Mouse (Mus musculus) Muller cell, postnatal 12 days (primary cell): ENCODE results near the gene Pold4.

ENCODE experiments used
- DNase-seq: peaks from one replicate; pipeline ENCODE4 v3.0.0-alpha.2; 2015; ENCODE audit errors: inconsistent ontology term

The Pold4 gene

DNA sequence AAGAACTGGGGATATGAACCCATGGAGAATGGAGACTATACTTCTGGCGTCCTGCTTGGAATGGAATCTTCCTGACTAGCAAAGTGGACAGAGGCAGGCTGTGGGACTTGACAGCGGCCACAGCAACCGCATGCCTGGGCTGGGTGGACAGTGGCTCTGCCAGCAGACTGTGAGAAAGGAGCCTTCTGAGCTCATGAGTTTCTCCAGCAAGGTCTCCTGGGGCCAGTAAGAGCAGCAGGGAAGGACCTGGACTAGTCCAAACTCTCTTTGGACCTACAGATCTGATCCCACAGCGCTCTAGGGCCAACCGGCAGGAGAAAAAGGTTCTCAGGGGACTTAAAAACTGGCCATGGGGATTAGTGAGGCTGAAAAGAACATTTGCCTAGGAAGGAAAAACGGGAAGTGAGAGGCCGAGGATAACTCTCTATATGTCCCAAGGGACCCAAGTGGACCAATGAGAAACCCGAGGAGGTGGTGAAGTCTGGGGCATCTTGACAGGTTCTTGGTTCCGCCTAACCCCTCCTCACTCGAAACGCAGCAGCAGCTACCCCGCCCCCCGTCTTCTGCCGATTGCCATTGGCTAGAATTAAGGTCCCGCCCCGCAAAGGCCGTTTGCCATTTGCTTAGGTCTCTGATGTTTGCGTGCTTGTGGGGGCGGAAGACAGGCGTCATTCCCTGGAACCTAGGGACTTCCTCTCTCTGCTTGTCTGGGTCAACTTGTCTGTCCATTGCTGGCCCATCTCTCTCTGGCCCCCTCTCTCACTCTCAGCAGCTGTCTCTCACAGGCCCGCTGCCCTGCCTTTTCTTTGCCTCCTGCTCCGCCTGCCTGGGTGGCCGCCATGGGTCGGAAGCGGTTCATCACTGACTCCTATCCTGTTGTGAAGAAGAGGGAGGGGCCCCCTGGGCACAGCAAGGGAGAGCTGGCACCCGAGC lies at the start of gene Pold4:
Gene Pold4 (plus strand): TSS at position 647 of the 933 bp plus-strand sequence.
- DNase-seq = peak; percentile 96

DNA sequence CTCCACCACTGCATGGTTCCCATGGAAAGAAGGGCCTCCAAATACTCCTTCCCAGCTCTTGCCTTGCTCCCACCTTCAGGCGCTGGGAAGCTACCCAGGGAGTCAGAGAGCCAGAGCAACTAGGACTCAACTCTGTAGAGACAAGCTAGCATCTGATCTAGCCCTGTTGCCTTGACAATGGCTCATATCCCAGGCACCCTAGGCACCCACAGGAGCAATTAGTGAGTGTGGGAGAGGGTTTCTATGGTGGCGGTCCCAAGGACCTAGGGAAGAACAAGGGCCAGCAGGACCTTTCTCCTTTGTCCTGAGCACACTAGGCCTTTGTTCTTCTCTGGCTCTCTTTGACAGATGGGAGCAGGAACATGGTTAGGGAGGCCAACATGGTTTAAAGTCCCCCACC lies 48.0 kb upstream of the Pold4 start:
- no peak for DNase-seq

DNA sequence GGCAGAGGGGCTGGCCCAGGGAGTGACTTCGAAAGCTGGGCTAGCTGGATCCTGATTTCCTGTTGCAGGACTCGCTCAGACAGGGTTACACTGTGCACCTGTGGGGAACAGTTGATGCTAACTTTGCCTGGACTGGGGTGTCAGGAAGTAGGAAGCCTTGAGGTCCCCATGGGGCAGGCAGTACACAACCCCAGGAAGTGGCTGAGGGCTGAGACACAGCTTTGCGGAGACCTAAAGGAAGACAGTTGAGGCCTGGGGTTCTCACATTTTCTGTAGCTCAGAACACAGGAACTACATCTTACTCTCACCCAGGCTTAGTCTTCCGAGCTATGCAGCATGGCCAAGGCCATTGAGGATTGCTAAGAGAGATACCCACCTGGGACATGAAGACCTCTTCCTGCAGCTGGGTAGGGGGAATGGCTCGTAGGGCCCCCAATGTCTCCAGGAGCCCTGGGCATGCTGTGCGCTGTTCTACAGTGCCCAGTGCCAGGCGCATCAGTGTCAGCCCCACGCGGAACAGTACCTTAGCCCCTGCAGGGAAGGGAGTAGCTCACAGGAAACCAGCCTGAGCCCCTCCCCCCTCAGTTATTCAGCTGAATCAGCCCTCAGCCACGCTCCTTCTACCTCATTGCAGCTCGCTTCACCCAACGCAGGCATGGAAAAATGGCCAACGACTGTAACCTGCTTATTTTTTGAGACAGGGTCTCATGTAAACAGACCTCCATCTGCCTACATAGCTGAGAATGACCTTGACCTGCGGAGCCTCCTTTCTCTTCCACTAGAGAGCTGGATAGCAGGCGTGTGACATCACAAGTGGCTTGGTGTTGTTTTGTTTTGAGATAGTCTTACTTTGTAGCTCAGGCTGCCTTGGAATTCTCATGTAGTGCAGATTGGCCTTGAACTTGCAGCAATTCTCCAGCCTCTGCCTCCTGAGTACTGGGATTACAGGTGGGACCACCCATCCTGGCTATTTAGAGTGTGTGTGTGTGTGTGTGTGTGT lies 46.4 kb upstream of the Pold4 start:
- DNase-seq = no peak

DNA sequence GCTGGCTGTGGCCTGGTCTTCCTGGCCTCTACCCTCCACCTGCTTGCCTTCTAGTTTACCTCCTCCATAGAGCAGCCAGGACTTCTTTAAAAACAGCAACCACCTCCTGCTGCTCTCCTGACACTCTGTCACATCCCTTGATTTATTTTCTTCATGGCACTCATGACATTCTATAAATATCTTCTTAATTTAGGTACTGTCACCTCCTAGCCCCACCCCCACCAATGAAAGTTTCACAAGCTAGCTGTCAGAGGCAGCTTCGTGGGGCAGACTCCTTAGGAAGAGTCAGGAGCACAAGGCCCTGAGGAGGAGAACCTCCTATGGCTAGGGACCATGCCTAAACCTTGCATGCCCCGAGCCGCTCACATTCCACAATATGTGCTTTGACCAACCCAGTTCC lies 44.4 kb upstream of the Pold4 start:
- no peak for DNase-seq

DNA sequence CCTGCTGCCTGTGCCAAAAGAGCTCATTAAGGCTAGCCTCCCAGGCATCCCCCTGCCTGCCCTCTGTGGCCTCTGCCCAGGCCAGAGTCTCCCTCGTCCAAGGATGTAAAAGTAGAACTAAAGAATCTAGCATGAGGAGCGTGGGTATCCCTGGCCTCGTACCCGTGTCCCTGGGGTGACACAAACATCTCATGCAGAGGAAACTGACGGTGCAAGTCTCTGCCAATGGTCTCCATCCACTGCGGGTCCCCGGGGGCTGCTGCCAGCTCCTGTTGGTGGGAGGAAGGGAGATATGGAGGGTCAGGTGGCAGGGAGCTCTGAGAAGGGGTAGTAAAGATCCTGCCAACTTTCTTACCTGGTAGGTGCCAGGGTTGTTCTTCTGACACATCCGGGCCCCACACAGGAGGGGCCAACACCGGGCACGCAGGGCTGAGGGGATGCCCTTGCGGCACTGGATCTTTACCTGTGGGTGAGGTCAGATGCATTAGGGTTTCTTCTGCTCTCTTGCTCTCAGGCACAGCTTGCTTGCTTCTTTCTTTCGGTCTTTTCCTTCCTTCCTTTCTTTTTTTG lies 42.6 kb upstream of the Pold4 start:
- DNase-seq = no peak

DNA sequence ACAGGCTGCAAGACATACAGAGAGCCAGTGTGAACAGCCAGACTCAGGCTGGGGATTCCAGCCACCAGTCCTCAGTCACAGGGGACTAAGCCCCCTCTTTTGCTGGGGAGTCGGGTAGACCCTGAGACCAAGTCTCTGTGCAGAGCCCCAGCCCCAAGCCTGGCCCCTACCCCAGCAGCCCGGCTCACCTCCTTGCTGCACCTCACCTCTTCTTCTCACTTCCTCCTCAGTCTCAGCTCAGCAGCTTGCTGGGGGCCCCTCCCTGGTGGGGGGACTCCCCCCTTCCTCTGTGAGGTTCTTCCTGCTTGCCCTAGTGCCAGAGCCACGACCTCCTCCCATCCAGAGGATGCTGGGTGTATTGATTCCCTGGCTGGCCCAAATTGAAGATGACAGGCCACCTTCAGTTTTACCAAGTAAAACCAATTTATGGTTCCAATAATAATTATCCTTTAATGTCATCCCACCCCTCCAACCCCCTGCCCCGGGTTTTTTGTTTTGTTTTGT lies 40.8 kb upstream of the Pold4 start, which contains the start of gene Tbc1d10c:
Gene Tbc1d10c (minus strand): TSS at position 454 of the 504 bp plus-strand sequence.
- DNase-seq = no peak

DNA sequence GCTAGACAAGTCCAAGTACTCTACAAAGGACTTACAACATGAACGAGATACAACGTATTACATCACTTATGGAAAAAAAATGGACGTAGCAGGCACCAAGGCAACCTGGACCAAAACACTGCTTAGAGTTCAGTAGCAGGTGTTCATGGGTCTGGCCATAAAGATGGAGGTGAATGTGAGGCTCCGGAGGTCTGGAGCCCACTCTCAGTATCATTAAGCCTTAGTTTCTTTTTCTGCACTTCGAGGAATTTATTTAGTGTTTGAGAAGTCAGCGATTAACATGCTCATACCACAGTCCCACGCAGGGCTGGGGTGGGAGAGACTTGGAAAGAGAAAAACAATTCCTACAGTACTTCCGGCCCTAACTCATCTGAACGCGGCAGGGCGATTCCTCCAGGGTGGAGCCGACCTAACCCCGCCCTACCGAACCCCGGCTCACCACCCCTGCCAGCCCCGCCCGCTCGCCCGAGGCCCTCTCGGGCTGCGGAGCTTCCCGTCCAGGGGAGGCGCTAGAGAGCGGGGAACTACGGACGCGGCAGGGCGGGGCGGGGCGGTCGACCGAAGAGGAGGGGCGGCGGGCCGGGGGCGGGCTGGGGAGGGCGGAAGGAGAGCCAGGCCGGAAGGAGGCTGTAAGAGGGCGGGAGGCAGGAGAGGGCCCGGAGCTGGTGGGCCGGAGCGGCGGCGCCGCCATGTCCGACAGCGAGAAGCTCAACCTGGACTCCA lies 40.0 kb upstream of the Pold4 start, which contains the start of gene Ppp1ca:
Gene Ppp1ca (plus strand): TSS at position 538 of the 723 bp plus-strand sequence.
- DNase-seq = peak; percentile 98

DNA sequence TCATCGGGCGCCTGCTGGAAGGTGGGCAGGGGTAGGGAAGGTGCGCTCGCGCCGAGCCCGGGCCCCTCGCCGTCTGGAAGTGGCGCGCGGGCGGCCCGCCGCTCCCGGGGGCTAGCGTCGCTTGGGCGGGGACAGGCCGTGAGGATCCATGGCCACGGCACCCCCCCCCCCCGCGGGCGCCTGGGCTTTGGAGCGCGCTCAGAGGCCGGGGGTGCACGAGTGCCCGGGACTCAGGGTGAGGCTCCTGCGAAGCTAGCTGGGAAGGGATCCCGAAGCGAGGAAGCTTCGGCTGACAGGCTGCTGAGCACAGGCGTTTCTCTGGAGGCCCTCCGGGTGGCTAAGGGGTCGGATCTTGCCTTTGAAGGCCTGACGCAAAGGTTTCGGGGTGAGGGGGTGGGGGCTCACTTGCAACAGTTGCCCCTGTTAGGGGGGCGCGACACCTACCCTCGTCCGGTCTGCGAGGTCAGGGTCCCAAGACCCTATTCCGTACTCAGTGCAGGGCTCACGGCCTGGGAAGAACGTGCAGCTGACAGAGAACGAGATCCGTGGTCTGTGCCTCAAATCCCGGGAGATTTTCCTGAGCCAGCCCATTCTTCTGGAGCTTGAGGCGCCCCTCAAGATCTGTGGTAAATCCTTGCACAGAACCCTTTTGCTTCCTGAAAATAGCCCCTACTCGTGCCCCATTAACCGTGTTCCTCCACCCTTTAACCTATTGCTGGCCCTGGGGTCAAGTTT lies 39.3 kb upstream of the Pold4 start:
- DNase-seq = peak; percentile 33

DNA sequence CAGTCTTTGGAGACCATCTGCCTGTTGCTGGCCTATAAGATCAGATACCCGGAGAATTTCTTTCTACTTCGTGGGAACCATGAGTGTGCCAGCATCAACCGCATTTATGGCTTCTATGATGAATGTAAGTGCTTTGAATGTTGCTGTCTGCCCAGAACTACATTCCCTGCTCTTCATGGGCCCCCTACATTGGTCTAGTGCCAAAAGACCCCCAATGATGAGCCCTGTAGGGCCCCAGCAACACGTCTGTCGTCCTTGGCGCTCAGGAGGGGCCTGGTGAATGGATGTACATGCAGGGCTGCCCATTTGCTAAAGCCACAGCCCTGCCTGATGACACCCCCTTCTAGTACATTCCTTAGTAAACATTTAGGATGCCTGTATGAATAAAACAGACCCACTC lies 38.6 kb upstream of the Pold4 start:
- no peak for DNase-seq

DNA sequence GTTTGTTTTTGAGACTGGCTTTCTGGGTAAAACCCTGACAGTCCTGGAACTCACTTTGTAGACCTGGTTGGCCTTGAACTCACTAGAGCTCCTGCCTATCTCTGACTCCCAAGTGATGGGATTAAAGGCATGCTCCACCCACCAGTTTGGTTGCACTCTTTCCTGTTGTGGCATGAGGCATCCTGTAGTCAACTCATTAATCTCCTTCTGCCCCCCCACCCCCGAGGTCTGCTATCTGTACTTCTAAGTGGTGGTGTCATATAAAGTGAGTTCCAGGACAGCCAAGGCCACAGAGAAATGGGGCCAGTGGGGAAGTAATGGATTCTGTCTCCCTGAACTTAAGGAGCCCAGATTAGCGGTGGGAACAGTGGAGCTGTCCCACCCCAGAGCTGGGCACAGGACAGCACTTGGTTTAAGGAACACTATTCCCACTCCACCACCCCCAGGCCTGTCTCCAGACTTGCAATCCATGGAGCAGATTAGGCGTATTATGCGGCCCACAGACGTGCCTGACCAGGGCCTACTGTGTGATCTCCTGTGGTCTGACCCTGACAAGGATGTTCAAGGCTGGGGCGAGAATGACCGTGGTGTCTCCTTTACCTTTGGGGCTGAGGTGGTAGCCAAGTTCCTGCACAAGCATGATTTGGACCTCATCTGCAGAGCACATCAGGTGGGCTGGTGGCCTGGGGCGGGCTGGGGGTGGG lies 37.5 kb upstream of the Pold4 start:
- no peak for DNase-seq

DNA sequence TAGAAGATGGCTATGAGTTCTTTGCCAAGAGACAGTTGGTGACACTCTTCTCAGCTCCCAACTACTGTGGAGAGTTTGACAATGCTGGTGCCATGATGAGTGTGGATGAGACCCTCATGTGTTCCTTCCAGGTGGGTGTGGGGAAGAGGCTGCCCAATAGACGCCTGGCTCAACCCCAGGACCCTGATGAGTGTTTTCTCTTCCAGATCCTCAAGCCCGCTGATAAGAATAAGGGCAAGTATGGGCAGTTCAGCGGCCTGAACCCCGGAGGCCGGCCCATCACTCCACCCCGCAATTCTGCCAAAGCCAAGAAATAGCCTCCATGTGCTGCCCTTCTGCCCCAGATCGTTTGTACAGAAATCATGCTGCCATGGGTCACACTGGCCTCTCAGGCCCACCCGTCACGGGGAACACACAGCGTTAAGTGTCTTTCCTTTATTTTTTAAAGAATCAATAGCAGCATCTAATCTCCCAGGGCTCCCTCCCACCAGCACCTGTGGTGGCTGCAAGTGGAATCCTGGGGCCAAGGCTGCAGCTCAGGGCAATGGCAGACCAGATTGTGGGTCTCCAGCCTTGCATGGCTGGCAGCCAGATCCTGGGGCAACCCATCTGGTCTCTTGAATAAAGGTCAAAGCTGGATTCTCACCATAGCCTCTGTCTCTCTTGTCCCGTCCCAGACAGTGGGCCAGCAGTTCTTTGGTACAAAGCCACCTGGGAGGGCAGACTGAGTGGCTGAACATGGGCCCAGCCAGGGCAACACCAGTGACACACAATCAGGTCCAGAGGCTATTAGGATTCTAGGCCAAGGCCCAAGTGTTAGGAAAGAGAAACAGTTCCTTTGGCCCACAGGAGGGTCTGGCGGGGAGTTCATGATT lies 36.7 kb upstream of the Pold4 start:
- peak; percentile 50 for DNase-seq

DNA sequence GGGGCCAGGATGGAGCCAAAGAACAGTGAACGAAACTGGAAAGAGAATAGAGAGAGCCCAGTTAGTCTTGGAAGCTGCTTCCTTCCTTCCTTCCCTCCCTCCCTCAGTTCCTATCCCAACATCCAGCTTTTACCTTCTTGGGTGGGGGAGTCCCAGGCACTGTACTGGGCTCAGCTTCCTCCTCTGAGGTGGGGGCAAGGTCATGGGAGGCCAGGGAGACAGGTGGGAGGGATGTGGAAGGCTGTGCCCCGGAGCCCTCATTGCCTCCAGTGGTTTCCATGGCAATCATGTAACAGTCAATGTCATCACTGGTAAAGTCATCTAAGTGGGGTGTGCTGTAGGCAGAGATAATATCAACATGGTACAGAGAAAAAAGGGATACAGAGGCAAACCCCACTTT lies 35.7 kb upstream of the Pold4 start:
- no peak for DNase-seq

DNA sequence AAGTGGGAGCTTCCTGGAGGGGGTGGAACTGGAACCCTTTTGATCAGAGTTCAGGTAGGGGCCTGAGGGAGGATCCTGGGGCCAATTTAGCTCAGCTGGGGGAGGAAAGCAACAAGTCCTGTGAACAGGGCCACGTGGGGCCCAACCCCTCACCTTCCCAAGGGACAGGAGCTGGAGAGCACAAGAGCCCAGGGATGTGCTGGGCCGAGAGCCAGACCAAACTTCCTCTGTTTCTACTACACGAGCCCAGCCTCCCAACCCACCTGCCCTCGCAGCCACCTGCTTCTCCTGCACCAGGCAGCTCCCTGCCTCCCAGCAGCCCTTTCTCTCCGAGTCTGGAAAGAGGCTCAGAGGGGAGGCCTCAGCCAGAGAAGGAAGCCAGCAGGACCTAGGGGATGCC lies 35.2 kb upstream of the Pold4 start:
- DNase-seq = no peak

DNA sequence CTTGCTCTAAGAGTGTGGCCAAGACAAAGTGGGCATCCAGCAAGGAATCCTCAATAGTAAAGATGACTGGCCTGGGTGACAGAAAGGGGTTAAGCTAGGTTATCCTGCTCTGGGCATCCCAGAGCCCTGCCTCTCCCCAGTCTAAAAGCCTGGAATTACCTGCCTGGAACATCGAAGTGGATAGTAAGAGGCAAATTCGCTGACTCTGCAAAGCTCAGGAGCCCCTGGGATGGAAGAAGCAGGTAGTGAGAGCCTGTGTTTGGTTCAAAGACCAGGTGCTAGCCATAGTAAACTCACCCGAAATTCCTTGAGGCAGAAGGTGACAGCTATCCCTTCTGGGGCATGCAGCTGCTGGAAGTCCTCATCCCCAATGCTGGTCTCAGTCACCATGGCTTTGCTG lies 34.5 kb upstream of the Pold4 start:
- DNase-seq = no peak

DNA sequence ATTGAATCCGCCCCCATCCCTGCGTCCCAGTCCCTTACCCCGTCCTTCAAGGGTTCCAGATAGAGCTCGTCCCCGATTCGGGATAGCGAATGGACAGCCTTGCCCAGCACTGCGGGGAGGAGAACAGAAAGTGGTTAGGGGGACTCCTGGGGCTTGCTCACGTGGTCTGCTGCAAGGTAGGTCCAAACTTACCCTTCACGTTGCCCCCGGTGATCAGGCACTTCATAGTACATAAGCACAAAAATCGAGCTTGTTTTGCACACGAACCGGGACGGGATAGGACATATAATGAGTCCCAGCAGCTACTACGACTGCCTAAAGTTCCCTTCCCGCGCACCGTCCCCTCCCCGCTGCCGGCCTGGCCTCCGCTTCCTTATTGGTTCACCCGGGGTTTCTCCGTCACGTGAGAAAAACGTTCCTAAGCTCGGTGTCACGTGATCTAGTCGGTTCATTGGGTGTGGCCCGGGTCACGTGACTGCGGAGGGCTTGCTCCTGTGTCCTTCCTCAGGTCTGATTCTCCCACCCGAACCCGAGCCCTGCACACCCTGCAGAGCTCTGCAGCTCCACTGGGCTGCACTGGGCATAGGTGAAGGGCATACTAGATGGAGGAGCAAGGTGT lies 30.3 kb upstream of the Pold4 start, which contains the start of gene Rad9a:
Gene Rad9a (minus strand): TSS at position 372 of the 619 bp plus-strand sequence.
- DNase-seq = peak; percentile 94

DNA sequence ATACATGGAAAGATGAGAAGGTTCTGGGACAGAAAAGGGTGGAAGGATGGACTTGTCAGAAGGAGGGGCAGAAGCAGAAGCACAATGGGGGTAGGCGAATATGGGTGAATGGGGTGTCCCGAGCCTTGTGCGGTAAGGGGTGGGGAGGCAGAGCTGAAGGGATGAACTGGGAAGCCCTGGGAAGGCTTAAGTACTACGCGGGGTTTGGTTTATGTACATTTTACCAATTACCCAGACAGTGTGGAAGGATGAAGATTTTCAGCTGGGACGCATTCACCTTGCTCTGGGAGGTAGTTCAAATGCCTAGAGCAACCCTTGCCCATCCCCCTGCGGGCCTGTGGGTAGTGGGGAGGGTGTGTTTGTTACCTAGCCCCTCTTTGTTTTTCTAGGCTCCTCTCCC lies 29.6 kb upstream of the Pold4 start:
- no peak for DNase-seq

DNA sequence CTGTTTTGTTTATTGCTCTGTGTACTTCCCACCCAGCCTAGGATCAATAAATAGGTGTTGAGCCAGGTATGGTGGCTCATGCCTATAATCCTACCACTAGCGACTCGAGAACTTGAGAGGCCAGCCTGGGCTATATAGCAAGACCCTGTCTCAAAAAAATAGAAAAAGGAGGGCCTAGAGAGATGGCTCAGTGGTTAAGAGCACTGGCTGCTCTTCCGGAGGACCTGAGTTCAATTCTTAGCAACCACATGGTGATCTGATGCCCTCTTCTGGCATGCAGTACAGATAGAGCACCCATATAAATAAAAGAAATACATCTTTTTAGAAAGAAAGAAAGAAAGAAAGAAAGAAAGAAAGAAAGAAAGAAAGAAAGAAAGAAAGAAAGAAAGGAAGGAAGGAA lies 28.6 kb upstream of the Pold4 start:
- DNase-seq = no peak
